Mouse (Mus musculus) adrenal gland, postnatal 14 days (tissue): Measurements from ENCODE around the gene Pik3c2a. TPM values are rescaled to one million over a fixed set of nuclear protein-coding genes. Genes with fewer than 3 reads are reported as not detected.

Source experiments
- DNase-seq: peaks from one replicate; pipeline ENCODE4 v3.0.0; 2021; ENCODE audit warnings: mixed read lengths
- total RNA-seq: library from RNA; stranded (reverse); gene quantifications from 2 replicates; pipeline ENCODE4 v1.2.3, GENCODE M21; 2021

The Pik3c2a gene
- total RNA-seq, 1 experiment from 2014 or later = 37.2 TPM

- DNase-seq = no peak
These were observed 144.9 kb downstream of the Pik3c2a start for GRCm38 (mm10) chr7:116298389-116298788.

DNA sequence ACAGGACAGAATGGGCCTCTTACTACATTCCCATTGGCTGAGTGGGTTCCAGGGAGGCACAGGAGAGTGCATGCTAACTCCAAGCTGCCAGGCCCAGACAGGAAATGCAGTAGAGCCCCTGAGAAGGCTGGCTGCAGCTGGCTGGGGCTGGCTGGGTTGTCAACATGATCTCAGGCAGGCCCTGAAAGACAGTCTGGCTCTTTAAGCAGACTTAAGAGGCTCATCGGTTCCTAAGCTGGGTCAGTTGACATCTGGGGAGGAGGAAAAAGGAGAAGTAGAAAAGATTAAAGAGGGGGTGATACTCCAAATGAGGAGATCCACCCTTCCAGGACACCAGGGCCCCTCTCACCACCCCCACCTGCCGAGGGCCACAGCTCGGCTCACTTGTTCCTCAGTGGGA, 148.3 kb downstream of the Pik3c2a start:
- DNase-seq = no peak

DNA sequence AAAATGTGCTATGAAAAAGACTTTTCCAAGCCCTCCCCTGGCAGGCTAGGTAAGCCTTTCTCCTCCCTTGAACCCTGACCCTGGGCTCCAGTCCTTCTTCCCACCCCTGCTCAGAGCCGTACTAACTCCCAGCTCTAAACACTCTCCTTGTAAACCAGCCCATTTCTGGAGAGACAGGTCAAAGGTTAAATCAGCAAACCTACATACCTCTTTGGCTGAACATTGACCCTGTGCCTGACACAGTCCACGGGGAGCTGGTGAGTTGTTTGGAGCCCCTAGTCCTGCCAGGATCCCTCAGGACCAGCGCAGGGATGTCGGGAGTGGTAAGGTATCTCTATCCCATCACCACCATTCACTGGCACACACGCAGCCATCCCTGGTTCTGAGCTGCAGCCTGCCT, 150.9 kb downstream of the Pik3c2a start:
- no peak for DNase-seq

GRCm38 (mm10) chr7:116290559-116290958, 152.7 kb downstream of the Pik3c2a start:
- no peak for DNase-seq

- no peak for DNase-seq
These were observed 154.3 kb downstream of the Pik3c2a start for GRCm38 (mm10) chr7:116288996-116289395.

- DNase-seq = no peak
These were observed 155.3 kb downstream of the Pik3c2a start for GRCm38 (mm10) chr7:116287959-116288358.

Other genes starting within 250 kb of the Pik3c2a start
- 10.3 and 12.0 TPM in 2 replicates for gene Plekha7, start 135.1 kb downstream of the Pik3c2a start, total RNA-seq
- 485 and 551 TPM in 2 replicates for gene Rps13, start 109.3 kb downstream of the Pik3c2a start, total RNA-seq
- gene Nucb2, start 60.9 kb upstream of the Pik3c2a start, total RNA-seq = 22.6 and 30.2 TPM in 2 replicates